Mouse (Mus musculus) gastrocnemius, postnatal 14 days (tissue): ENCODE measurements at regions not wholly inside any gene's neighbourhood (a gene's known extent, or its start where the extent isn't known, plus 50 kb on each side); places are given as distances from the start of the nearest gene placed in this dataset.

Source experiments
- DNase-seq: peaks from one replicate; pipeline ENCODE4 v3.0.0; 2021; ENCODE audit warnings: mixed read lengths
- intact Hi-C: fragments of 180-260 bp; cut with DNase I; formaldehyde crosslinking; loops from one replicate; pipeline ENCODE4 v1.15.1; 2025; ENCODE audit warnings: low total_unique reads

- no peak for DNase-seq
- intact Hi-C loops, result loop anchor here (5.0 kb wide), 1 partner anchor 1527 kb away; no protein-coding TSS in a partner anchor
These were observed 432.6 kb downstream of the Mctp2 start for GRCm38 (mm10) chr7:71873817-71874216.

DNA sequence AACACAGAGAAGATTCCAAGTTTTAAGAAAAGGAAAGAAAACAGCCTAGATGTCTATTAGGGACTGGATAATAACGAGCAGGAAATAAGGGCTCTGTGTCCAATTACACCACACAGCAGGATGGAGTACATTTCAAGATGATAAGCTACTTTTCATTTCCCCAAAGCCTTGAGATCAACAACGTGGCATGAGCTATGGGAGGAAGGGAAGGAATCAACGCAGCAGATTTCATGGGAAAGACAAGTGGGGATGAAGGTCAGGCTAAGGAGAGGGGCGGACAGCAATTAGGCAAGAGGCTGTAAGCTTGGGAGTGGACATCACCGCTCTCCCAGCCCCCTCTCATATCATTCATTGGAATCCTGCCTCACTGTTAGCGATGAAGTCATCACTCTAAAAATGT lies 433.5 kb downstream of the Mctp2 start:
- DNase-seq, result no peak
- intact Hi-C loops, result loop anchor here (5.0 kb wide), 1 partner anchor 1526 kb away; no protein-coding TSS in a partner anchor

DNA sequence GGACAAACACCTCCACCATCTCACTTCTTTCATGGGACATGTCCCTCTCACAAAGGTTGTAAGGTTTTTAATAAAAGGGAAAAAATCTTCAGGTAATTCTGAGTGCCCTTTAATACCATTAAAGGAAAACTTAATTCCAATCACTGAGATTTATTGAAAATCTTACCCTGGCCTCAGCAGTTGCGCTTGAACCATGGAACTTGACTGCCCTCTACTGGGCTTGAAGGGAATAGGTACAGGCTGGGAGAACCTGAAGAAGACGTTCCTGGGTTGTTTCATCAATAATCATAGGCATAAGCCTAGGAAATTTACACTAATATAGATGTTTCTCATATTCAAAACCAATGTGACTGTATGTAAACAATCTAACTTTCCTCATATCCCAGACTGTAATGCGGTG lies 439.3 kb downstream of the Mctp2 start:
- peak; percentile 29 for DNase-seq

DNA sequence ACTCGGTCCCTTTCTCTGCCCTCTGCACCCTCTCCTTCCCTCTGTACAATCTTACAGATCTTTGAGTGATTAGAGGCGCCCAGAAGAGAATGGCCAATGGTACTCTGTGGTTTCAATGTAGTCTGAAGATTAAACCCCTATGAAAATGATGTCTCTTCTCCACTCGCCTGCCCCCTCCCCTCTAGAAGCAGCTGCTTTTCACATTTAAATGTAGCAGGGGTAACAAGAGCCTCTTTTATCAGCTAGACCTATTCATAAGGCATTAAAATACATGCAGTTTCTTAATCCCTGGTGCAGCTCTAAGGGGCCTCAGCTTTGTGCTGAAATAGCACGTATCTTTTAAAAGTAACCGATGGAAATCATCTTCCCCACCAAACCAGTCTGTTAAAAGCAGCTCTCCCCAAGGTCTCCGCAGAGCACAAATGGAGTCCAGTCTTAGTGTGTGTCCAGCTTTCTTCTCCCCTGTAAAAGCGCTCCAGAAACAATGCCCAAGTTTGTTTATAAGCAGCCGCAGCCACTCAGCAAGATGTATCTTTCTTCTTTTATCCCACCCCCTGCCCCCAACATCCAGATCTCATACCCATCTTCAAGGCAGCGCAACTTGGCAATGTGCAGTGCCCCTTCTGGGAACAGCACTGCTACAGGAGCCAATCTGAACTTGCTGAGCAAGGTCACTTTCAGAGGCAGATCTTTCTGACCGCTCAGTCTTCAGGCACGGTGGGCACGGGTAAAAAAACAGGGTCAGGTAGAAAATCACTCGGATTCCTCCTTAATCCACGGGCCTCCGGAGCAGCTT lies 440.8 kb downstream of the Mctp2 start:
- intact Hi-C loops, result no loop called here
- no peak for DNase-seq

More for the DNA sequence above, 439.3 kb downstream of the Mctp2 start:
- intact Hi-C loops, result no loop called here

DNA sequence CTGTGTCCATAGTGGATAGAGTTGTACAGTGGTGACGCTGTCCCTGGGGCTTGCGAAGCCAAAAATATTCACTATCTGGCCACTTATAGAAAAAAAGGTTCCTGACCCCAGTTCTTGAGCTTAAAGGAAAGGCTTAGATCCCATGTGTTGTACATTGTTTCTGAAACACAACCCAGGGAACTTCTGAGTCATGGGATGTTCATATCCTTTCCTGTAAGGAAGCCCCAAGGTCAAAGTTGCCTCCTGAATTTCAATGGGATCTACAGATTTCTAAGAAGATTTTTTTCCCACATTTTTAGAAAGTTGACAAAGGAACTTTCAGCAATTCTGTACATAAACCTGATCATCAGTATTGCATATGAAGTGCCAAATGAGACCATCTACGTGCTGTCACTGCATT lies 453.5 kb downstream of the Mctp2 start:
- intact Hi-C loops, result no loop called here
- no peak for DNase-seq

- intact Hi-C loops, result no loop called here
- DNase-seq, result no peak
These were observed 457.2 kb downstream of the Mctp2 start for GRCm38 (mm10) chr7:71849174-71849573.

GRCm38 (mm10) chr7:71837845-71838244 lies 468.6 kb downstream of the Mctp2 start:
- no peak for DNase-seq
- intact Hi-C loops, result no loop called here

- intact Hi-C loops, result no loop called here
These were observed 474.4 kb downstream of the Mctp2 start for GRCm38 (mm10) chr7:71831790-71832525.

DNA sequence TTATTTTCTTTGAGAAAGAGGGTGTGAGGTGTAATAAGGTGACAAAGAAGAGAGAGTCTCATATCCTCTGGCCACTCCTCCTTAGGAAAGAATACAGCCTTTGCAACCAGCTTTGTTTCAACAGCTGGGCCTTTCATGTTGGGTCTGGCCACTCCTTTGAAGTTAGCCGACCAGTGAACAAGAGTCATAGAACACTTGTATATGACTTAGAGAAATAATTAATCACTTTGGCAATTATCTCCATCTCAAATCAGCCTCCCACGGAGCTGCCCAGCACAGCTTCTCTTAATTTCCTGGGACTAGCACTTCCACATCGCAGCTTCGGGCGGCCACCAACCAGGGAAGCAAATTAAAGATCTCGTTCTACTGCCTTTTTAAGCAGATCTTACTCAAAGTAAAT lies 476.8 kb downstream of the Mctp2 start:
- intact Hi-C loops, result no loop called here
- no peak for DNase-seq

More at GRCm38 (mm10) chr7:71831790-71832525, 474.4 kb downstream of the Mctp2 start:
- no peak for DNase-seq

GRCm38 (mm10) chr7:71816138-71816537 lies 464.9 kb upstream of the Gm10295 start:
- intact Hi-C loops, result no loop called here
- DNase-seq, result no peak

DNA sequence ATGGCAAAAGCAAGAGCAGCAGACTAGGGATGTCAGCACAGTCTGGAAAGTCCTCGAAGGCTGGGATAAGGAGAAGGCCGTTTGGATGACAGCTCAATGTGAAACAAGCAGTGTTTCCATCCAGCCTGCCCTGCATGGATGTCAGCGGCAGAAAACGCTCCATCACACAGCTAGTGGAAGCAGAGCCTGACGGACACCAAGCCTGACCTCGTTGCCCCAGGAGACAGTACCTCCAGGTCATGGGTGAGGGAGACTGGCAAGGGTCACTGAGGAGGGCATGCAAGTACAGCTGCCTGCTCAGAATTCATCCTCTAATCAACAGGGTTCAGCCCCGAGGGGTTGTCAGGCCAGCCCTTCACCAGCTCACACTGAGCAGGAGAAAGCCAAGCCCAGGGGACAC lies 442.9 kb upstream of the Gm10295 start:
- DNase-seq, result no peak
- intact Hi-C loops, result no loop called here

GRCm38 (mm10) chr7:71788401-71788800 lies 437.1 kb upstream of the Gm10295 start:
- intact Hi-C loops, result no loop called here
- no peak for DNase-seq

DNA sequence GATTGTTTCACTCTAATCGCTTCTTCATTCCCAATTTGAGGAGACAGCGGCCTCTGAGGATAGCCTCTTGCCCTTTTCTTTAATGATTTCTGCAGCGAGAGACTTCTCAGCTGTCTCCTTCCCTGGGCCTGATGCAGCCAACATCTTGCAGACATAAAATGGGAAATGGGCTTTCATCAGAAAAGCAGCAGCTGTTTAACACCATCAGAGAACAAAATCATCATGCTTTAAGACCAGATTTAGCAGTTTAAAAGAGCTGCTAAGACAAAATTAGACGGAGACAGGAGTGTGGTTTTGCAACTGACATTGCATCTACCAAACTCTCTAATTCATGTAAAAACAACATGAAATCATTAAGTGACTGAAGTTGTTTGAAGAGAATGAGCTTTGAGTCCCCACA lies 431.2 kb upstream of the Gm10295 start:
- intact Hi-C loops, result no loop called here
- DNase-seq, result no peak

DNA sequence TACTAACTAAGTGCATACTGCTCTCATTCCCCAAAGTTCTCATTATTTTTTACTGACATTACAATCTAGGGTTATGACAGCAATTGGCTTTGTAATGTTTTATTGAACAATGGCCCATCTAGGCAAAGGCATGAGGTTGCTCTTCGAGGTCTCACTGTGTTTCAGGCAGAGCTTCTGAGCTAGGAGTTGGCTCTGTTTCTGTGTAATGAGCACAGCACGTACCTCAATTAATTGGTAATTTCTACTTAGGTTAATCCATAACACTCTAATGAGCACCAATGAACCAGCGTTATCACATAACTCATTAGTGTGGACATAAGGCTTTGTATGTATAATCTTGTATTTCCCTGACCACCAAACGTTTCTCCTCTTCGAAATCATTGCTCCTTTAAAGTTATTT lies 398.6 kb upstream of the Gm10295 start:
- intact Hi-C loops, result no loop called here
- DNase-seq, result no peak

GRCm38 (mm10) chr7:71746118-71746897 lies 395.0 kb upstream of the Gm10295 start:
- intact Hi-C loops, result no loop called here
- DNase-seq, result no peak

- DNase-seq, result no peak
- intact Hi-C loops, result no loop called here
These were observed 377.2 kb upstream of the Gm10295 start for GRCm38 (mm10) chr7:71728509-71728908.

DNA sequence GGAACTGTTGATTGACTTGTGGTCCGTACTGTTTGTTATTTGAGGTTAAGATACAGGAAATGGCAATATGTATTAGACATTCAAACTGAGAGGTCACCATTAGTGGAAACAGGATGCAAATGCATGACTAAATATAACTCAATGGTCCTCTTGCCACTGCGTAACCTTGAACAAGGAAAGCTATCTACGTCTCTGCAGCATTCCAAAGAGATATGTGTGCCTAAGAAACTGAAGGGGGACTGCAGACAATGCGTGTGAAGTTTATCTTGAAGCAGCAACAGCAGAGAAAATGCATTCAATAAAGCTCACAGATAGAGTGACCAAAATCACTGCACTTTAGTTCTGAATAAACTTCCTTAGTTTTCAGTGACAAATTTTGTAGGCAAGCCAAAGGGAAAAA lies 356.9 kb upstream of the Gm10295 start:
- intact Hi-C loops, result no loop called here

DNA sequence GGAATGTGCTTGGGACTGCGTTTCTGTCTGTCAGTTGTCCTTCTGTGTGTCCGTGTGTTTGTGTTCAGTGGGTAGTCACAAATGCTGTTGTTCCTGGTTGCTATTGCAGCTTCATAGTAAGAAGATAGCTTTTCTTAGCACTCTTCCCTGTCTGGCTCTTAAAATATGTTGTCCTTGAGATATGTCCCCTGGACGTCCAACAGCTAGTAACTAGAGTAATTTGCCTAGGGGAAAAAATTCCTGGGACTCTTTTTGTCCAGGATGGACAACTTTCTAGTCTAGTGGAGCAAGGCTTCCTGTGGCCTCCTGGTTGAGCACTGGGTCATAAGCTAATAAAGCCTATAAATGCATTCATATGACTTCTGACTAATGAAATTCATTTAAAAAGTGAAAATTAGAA lies 354.9 kb upstream of the Gm10295 start:
- intact Hi-C loops, result no loop called here
- no peak for DNase-seq

More for the DNA sequence above, 356.9 kb upstream of the Gm10295 start:
- DNase-seq, result no peak

- intact Hi-C loops, result no loop called here
- DNase-seq, result peak; percentile 60
These were observed 354.3 kb upstream of the Gm10295 start for GRCm38 (mm10) chr7:71705426-71706050.
